Mouse (Mus musculus) right cerebral cortex, postnatal 14 days (tissue): ENCODE measurements around the gene Sars2.

Source experiments
- DNase-seq: peaks from one replicate; pipeline ENCODE4 v3.0.0; 2022

Sars2 gene

DNA sequence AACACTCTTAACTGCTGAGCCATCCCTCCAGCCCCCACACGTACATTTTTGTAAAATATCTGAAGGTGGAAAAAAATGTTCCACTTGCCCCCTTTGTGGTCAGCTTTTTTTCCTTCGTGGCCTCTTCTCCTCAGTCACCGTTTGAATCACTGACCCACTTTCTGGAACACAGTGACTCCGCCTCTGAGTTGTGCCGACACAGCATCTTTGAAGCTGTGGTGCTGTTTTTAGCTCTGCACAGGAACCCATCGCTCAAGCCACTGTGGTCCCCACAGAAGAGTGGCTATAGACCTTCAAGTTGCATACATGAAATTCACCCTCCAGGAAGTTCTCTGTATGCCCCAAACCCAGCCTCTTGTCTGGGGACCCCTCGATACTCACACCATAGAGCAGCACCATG, 39.1 kb downstream of the Sars2 start:
- DNase-seq = no peak

DNA sequence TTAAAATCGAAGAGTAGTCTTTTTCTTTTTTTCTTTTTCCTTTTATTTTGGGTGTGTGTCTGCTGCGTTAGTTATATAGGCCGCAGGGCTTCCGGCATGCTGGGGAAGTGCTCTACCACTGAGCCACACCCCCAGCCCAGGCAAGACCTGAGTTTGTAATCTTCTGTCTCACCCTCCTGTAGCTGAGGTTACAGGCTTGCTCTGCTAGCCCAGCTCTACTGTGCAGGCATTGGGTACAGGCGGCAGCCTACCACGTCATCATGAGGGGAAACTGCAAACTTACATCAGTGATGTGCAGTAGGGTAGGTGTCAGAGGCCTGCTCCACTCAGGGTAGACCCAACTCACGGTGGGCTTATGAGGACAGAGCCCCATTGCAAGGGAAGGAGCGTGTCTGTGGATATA, 39.5 kb downstream of the Sars2 start:
- DNase-seq = no peak

DNA sequence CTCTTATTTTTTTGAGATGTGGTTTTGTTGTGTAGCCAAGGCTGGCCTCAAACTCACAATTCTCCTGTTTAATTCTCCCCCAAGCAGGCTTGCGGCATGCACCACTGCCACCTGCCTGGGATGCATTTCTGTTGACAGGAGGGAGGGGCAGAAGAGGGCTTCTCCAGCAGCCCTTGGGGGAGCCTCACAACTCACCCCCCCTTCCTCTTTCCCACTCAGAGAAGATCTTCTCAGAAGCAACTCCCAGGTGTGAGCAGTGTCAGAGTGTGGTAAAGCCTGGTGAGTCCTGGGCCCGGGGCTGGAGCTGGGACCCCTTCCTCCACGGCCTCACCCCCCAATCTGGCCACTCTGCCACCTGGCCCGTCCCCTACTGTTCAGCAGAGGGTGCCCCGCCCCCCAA, 43.4 kb downstream of the Sars2 start:
- no peak for DNase-seq

DNA sequence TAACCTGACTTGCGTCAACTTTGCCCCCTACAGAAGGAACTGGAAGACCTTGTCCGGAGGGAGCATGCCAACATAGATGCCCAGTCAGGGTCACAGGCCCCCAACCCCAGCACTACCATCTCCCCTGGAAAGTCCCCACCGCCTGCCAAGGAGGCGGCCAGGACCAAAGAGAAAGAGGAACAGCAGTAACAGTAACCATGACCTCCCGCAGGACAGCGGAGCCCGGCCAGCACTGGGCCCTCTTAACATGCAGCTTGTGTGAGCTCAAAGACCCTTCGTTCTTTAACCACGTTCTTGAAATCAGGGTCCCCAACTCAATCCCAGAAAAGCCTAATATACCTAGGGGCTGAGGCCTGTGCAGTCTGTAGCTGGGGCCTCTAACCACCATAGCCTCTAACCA, 46.1 kb downstream of the Sars2 start:
- no peak for DNase-seq

DNA sequence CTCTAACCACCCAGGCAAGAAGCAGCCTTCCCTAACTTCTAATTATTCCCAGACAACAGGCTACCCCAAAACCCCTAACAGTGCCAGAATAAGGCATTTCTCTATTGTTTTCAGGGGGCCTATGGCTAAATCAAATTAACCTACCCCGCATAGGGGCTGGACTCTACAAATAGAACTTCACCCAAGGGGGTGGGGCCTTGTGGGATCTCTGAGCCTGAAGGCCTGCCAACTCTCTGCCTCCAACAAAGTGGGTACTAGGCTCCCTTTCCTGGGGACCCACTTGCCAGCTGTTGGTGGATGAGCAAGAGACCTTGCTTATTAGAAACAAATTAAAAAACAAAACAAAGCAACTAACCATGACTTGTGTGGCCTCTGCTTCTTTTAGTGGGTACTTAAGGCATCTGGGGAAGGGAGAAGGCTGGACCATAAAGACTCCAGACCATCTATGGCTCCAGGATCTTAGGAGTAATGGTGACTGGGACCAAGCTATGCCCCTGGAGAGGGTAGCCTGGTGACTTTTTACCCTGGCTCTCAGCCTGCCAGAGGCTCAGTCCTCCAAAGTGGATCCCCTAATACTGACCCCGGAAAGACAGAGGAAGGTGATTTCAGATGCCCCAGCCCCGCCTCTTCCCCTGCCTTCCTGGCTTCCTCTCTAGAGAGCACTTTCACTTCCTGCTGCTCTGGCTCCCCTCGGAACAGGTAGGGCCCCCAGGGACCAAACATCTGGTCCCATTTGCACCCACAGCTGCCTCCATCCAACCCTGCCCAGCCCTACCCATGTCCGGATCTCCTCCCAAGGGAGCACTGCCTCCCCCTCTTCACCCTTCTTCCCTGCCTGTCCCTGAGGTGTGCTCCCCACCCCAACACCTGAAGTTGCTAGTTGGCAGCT, 46.8 kb downstream of the Sars2 start, which contains the start of gene Rinl:
TSS of gene Rinl (plus strand) at position 663 of the 889 bp plus-strand sequence.
- no peak for DNase-seq

DNA sequence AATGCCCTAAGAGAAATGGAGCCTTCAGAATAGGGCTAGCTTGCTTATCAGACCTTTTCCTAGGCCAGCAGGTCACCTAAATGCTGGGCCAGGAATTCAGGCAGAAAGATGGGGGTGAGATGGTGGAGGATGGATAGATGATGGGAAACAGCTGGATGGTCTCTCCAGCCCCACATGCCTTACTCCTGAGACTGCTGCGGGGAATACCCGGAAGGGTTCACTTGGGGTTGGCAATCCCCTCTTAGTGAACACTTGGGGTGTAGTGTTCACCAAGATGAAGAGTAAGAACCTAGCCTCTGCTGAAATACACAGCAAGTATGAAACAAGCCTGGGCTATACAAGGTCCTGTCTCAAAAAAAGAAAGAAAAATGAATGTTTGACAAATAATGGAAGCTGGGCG, 47.4 kb downstream of the Sars2 start:
- no peak for DNase-seq

DNA sequence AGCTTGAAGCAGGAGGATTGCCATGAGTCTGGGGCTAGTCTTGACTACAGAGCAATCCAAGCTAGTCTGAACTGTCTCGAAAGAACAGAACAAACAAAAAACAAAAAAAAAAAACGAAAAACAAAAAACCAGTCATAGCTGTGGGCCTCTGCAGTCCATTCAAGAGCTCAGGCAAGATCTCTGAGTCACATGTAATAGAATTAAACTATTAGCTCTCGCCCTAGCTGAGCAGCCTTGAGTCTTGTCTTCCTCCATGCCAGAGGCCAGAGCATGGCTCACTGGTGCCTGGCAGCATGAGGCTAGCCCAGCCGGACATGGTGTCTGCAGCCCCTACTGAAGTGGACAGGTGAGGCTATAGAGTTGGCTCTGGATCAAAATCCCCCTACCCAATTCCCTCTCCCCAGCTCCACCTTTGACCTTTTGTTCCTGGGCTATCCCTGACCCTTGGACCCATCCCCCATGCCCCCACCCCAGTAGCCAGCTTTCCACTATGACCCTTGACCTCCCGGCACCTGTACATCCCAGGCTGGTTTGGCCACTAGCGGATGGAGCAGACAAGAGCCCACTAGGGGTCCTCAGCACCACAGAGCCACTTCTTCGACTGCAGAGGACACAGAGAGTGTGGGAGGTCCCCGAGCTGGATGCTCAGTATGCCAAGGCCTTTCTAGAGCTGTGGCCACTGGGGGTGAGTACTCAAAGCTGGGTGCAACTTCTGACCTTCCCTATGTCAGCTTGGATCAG, 48.4 kb downstream of the Sars2 start:
- no peak for DNase-seq

DNA sequence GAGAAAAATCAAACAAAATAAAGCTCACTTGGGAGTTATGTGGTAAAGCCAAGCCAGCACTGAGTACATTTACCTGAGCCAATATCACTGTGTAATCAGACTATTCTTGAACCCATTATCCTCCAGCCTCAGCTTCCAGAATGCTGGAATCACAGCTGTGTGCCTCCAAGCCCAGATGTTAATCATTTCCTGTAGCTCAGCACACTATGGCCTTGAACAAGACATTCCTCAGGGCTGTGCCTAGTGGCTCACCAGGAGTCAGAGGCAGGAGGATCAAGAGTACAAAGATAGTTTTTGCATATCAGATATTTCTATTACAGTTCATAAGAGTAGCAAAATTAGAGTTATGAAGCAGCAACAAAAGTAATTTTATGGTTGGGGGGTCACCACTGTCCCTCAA, 49.9 kb downstream of the Sars2 start:
- no peak for DNase-seq

DNA sequence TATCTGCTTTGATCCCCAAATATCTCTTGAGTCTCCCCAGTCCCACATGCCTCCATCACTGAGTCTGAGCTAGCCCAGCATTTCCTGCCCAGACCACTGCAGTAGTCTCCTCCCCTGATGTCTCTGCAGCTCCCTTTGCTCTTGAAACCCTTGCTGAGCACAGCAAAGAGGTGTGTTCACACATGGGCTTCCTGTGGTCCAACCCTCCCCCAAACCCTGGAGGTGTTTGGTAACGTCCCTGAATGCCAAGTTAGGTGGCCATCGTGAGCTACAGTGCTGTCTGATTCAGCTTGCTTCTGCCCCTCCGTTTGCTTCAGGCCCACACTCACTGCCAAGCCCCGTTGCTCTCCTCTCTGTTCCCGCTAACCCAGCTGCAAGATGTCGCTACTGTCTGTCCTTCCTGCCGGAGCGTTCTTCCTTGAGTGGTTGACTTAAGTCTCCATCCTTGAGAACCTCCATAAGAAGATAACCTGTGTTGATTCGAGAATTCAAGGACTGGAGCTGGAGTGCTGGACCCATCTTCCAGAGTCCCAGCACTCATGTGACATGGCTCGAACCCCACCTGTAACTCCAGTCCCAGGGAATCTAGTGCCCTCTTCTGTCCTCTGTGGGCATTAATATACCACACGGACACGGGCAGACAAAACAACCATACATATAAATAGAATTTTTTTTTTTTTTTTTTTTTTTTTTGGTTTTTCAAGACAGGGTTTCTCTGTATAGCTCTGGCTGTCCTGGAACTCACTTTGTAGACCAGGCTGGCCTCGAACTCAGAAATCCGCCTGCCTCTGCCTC, 50.8 kb downstream of the Sars2 start:
- DNase-seq = no peak

DNA sequence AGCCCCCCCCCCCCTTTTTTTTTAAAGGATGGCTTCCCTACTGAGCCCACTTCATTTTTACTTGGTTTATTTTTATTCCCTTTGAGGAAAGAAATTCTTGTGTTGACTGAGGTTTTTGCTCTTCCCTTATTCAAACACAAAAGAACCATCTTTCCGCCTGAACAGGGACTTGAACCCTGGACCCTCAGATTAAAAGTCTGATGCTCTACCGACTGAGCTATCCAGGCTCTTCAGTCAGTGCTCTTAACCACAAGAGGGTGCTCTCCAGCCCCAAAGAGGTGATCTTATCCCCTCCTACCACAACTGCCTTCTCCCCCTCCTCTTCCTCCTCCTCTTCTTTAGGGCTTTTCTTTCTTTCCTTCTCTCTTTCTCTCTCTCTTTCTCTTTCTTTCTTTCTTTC, 52.0 kb downstream of the Sars2 start:
- no peak for DNase-seq

DNA sequence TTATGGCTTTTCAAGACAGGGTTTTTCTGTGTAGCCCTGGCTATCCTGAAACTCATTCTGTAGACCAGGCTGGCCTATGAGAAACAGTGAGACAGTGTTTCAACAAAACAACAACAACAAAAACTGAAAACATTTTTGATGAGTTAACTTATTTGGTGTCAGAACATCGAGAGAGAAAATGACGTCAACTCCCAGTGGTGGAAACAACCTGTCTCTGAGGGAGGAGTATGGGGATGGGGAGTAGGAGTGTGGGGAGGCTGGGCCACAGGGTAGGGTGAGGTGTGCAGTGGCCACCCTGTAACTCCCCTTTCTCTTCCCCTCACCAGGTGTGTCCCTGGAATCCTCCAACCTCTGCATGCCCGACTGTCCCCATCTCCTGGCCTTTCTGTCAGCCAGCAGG, 52.7 kb downstream of the Sars2 start:
- no peak for DNase-seq

DNA sequence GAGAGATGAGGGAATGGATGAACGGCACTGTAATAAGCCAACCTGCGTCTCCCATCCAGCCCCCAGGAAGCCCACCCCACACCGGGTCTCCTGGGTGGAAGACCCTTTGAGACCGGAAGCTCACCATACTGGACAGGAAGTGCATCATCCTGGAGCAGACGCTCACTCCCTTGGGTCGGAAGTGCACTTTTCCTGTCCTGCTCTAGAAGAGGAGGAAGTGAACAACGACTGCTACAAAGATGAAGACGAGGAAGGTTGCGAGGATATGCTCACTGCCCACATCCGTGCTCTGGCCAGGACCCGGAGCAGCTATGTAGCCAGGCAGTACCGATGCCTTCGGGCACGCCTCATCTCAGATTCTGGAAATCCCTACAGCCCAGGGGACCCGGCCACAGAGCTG, 54.0 kb downstream of the Sars2 start:
- DNase-seq = no peak

DNA sequence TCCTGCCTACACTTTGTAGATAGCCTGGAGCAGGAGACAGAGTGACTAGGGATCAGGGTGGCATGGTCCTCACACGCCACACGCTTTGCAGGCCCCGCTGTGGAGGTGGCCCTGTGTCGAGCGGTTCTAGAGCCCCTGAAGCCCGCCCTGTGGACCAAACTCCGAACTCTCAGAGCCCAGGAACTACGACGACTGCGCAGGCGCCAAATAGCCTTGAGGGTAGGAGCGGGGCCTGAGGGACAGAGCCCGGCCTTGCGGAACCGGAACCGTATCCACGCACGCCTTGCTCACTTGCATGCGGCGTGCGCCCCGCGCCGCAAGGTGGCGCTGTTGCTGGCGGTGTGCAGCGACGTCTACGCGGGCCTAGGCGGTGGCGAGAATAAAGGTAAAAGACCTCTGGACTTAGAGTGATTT, 54.8 kb downstream of the Sars2 start:
- peak; percentile 79 for DNase-seq

DNA sequence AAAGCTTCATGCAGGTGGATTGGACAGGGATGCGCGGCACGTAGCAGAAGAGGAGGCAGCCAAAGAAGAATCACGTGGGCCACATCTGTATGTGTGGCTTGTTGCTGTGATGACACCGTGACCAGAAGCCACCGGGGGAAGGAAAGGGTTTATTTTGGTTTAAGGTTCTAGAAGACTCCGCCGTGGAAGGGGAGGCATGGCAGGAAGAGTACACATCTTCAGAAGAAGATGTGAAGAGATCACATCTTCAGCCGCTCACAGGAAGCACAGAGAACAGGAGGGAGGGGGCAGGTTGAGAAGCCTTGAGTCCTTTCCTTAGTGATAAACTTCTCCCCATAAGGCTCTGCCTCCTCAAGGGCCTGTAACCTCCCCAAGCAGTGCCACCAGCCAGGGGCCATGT, 58.2 kb downstream of the Sars2 start:
- DNase-seq = no peak

DNA sequence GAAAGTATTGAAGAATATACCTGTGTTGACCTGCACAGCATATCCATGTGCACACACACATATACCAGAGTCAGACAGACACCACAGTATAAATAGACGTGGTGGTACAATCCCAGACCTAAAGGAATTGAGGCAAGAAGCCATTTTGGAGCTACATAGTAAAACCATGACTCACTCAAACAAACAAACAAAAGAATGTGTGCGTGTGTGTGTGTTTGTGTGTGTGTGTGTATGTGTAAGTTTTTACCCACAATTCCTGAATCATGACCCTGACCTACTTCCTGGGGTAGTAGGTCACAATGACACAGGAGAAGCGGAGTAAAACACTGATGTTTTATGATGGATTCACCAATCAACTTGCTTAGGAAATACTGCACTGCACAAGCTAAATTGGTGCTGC, 59.7 kb downstream of the Sars2 start:
- DNase-seq = no peak

DNA sequence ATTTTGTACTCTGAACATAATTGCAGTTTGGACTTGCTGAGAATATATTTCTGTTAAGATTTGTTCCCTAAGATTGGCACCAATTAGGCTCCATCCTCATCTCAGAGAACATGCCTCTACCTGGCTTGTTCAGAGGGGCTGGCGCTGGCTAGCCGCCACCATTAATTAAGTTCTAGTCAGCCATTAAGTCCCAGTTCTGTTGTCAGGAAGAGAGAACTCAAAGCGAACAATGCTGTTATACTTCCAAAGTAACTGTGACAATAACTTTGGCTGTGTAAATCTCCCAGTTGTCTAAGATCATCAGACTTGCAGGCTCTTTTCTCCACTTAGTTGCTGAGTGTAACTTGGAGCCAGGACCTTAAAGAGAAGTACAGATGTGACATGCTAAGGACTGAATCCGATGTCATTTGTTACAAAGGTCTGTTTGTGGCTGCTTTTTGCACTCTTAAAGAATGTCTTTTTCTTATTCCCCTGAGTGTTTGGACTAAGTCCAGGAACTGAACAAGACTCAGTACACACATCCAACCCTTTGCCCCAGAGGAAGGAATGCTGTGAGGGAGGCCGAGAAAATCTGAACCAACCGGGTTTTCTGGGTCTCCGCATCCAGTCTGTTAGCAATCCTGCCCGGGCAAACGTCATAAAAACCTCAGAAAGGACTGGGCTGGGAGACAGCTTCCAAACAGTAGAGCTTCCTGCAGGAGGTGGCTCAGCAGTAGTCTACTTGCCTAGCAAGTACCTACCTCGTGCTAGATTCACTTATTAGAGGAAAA, 60.3 kb downstream of the Sars2 start:
- DNase-seq = no peak

DNA sequence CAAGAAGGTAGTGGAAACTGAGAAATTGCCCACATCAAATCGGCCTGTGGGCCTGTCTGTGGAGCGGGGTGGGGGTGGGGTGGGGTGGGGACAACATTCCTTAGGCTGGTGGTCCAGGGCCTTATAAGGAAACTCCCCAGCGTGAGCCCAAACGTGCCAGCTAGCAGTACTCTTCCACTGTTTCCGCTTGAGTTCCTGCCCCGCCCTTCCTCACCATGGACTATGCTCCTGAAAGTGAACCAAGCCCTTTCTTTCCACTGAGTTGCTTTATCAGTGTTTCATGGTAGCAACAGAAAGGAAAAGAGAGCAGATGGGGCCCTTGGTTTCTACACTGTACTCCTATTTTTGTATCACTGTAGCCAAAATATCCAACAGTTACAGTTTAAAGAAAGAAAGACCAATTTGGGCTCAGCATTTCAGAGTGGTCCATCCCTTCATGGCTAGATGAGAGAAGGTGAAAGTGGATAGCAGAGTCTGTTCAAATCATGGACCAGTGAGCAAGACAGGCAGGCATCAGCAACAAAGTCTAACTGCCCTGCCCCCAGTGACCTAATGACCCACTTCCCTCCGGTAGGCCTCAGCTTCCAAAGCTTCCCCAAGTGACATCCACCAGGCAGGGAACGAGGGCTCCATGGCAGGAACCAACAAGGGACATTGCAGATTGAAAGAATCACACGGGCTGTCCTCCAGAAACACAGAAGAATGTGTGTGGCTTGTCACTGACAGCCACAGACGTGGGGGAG, 61.2 kb downstream of the Sars2 start:
- DNase-seq = no peak
